Mouse (Mus musculus) embryonic facial prominence, embryonic 14.5 days (tissue): ENCODE results near the gene Ttc24. TPM values are rescaled to one million over a fixed set of nuclear protein-coding genes. Genes with fewer than 3 reads are reported as not detected.

Experiments used
- polyA plus RNA-seq: library from polyadenylated mRNA; unstranded; fragments of >200 nt; fragmentation: Nextera tagmentation; extraction: Ambion mirVana; gene quantifications from 2 replicates; pipeline ENCODE4 v1.2.1, GENCODE M21; 2014

The Ttc24 gene
- polyA plus RNA-seq, 1 experiment from 2014 or later = 0.17 TPM

Other genes starting within 250 kb of the Ttc24 start
- gene Sh2d2a, start 231.5 kb downstream of the Ttc24 start, polyA plus RNA-seq = 0.08 TPM in 1 of 2 replicates, not detected in the other
- gene Prcc, start 192.7 kb downstream of the Ttc24 start, polyA plus RNA-seq = 13.0 and 13.5 TPM in 2 replicates
- 205 and 217 TPM in 2 replicates for gene Hdgf, start 172.0 kb downstream of the Ttc24 start, polyA plus RNA-seq
- 64.8 and 66.6 TPM in 2 replicates for gene Mrpl24, start 158.8 kb downstream of the Ttc24 start, polyA plus RNA-seq
- 20.9 and 22.9 TPM in 2 replicates for gene Isg20l2, start 148.0 kb downstream of the Ttc24 start, polyA plus RNA-seq
- 12.8 and 13.3 TPM in 2 replicates for gene Rrnad1, start 147.6 kb downstream of the Ttc24 start, polyA plus RNA-seq
- 145 and 175 TPM in 2 replicates for gene Crabp2, start 129.6 kb downstream of the Ttc24 start, polyA plus RNA-seq
- gene Nes, start 107.2 kb downstream of the Ttc24 start, polyA plus RNA-seq = 36.4 and 40.5 TPM in 2 replicates
- 0.63 and 1.1 TPM in 2 replicates for gene Bcan, start 78.1 kb downstream of the Ttc24 start, polyA plus RNA-seq
- not detected in 2 replicates for gene Hapln2, start 50.7 kb downstream of the Ttc24 start, polyA plus RNA-seq
- 28.0 and 29.8 TPM in 2 replicates for gene Gpatch4, start 35.2 kb downstream of the Ttc24 start, polyA plus RNA-seq
- 179 and 193 TPM in 2 replicates for gene Naxe, start 19.8 kb downstream of the Ttc24 start, polyA plus RNA-seq
- gene Iqgap3, start 3.7 kb upstream of the Ttc24 start, polyA plus RNA-seq = 16.2 and 21.0 TPM in 2 replicates
- gene Mef2d, start 64.1 kb upstream of the Ttc24 start, polyA plus RNA-seq = 36.8 and 41.7 TPM in 2 replicates
- gene Rhbg, start 176.4 kb upstream of the Ttc24 start, polyA plus RNA-seq = 4.1 and 7.6 TPM in 2 replicates
- gene Gm38392, start 208.9 kb upstream of the Ttc24 start, polyA plus RNA-seq = not detected in 2 replicates
- gene Tsacc, start 218.7 kb upstream of the Ttc24 start, polyA plus RNA-seq = 9.8 and 11.1 TPM in 2 replicates
- gene Cct3, start 218.8 kb upstream of the Ttc24 start, polyA plus RNA-seq = 492 and 493 TPM in 2 replicates
- 127 and 131 TPM in 2 replicates for gene Glmp, start 246.7 kb upstream of the Ttc24 start, polyA plus RNA-seq